Mouse (Mus musculus) kidney, adult 11 months (tissue): ENCODE data around the gene Snapc4.
A peak's percentile ranks its signal among the peaks of the same experiment; 100 is the strongest.

Experiments used
- DNase-seq: peaks from one replicate; pipeline ENCODE4 v3.0.0; 2022

Gene Snapc4

GRCm38 (mm10) chr2:26368572-26368971 lies 11.9 kb downstream of the Snapc4 start:
- no peak for DNase-seq

GRCm38 (mm10) chr2:26367911-26368310 lies 12.5 kb downstream of the Snapc4 start:
- no peak for DNase-seq

GRCm38 (mm10) chr2:26364738-26365465 lies 15.6 kb downstream of the Snapc4 start:
- DNase-seq = no peak

DNA sequence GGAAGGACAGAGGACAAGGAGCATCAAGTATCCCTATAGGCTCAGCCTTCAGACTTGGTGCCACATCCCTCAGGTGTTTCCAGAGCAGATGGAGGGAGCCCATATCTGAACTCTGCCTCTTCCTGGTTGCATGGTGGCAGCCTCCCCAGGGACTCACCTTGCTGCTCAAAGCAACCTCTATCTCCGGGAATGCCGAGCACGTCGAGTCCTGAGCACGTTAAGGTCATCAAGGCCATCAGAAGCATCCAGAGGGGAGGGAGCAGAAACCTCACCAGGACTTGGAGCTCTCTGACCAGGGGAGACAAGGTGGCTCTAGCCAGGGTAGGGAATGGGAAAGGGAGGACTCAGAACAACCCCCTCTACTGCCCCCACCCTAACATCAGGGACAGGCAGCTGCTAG lies 17.0 kb downstream of the Snapc4 start:
- no peak for DNase-seq

DNA sequence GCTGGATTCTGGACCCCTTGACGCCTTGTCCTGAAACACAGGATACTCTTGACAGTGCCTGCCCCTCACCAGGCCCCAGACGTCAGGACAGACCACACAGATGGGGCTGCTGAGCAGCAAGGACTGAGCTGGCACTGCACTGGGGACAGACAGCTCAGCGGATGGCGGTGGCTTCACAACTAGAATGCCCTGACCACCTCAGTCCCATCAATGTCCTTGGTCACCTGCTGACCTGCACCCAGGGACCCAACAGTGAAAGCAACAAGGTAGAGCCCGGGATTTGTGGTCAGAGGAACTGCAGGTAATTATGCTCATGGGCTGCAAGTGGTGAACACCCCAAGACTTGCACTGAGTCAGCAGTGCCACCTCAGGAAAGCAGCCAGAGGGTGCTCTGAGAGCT lies 17.5 kb downstream of the Snapc4 start:
- DNase-seq = no peak

- DNase-seq = no peak
These were observed 19.7 kb downstream of the Snapc4 start, which contains the start of gene Card9 for GRCm38 (mm10) chr2:26360772-26361171. Card9 (minus strand) TSS chr2:26360918.

GRCm38 (mm10) chr2:26359983-26360382 lies 20.5 kb downstream of the Snapc4 start:
- DNase-seq = no peak

GRCm38 (mm10) chr2:26358667-26359320 lies 21.7 kb downstream of the Snapc4 start:
- no peak for DNase-seq

DNA sequence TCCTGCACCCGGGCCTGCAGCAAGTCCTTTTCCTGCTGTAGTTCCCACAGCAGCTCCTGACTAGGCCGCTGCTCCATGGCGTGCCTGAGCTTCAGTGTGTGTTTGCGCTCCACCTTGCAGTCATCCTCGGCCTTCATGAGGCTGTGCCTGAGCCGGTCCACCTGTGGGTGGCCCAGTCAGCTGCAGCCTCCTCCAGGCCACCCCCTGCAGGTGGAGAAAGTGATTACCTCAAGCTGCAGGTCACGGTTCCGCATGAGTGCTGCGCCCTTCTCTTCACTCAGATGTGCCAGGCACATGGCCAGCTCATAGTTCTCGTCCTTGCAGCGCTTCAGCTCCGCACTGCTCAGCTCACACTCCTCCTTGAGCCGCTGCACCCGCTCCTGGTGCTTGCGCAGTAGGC lies 23.0 kb downstream of the Snapc4 start:
- DNase-seq = peak; percentile 87

DNA sequence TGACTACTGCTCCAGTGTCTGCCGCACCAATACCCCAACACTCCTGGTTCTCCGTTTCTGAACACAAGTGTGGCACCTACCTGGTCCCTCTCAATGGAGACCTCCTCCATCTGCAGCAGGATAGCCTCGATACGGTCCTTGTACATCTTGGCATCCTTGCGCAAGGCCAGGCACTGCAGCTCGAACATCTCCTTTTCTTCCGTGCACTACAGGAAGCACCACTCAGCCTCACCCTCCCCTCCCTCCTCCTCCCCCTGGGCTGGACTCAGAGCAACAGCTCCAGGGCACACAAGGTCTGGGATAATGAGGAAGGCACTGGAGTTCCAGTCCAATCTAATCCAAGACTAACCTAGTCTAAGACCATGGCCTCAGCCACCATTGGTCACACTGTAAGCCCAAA lies 23.8 kb downstream of the Snapc4 start:
- DNase-seq = no peak

DNA sequence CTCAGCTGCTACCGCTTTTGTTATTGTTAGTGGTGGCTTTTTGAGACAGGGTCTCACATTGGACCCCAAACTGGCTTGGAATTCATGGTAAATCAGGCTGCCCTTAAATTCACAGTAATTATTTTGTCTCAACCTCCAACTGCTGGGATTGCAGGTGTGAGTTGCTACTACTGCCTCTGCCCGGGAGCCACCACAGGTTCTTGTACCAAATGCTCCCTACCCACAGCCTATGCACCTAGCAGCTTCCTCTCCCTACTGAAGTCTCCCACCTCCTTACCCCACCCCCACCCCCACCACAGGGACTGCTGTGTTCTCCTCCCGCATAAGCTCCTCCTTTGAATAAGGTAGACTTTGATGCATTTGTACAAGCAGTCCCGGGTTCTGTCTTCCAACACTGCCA lies 24.2 kb downstream of the Snapc4 start:
- DNase-seq = no peak

DNA sequence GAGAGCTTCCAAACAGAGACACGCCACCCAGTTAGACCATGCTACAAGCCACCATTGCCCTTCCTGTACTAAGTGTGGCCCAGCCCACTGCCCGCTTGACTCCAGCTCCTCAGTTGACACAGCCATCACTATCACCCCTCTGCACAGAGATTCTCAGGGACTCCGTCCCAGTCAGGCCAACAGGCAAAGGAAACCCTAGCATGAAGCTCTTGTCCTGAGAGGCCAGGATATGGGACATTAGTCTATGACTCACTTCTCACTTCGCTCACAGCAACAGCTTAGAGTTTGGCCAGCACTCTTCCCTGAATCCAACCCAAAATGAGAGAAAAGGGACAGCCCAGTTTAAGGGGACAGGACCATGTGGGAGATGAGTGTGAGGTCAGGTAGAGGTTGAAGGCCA lies 26.1 kb downstream of the Snapc4 start:
- no peak for DNase-seq

GRCm38 (mm10) chr2:26353066-26353980 lies 27.1 kb downstream of the Snapc4 start:
- no peak for DNase-seq

DNA sequence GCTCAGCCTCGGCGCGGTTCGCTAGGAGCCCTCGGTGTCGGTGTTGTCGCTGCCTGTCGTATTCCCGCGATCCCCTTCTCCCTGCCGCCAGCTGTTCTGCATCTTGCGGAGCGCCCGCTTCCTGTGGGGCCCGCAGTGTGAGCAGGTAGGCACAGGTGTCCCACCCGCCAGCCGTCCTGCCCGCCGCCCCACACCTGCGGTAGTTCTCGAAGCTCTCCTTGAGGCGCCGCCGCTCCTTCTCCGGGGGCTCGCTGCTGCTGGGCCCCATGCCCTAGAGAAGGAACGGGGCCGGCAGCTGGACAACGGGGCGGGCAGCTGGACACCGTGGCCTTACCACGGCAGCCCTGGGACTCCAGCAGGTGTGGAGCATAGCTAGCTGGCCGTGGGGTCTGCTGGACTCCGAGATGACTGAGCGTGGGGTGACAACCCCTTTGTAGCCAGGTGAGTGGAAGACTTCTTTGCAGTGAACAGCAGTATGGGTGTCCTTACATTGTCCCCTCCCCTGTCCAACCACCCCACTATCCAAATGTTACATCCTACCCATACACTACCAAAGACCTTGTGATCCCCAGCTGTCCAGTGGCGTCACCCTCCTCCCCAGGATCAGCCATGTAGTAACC lies 28.1 kb downstream of the Snapc4 start:
- DNase-seq = no peak

- DNase-seq = peak; percentile 90
These were observed 28.8 kb downstream of the Snapc4 start, which contains the start of gene Dnlz for GRCm38 (mm10) chr2:26351358-26352290. Dnlz (minus strand) TSS chr2:26352110.

DNA sequence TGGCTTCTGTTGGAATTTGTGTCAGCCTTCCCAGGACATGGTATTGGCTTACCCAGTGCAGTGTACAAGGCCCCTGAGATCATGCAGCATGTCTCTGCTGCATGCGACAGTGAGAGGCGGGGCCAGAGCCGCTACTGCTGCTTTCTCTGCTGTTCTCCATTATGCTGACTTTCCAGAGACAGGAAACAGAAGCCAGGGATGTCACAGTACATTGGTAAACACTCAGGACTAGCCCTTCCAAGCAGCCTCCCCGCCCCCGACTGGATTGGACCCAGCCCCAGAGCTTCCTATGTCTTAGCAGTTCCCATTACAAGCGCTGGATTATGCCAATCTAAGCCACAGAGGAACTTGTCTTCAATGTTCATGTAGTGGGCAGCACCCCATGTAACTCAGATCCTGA lies 32.2 kb downstream of the Snapc4 start:
- no peak for DNase-seq

DNA sequence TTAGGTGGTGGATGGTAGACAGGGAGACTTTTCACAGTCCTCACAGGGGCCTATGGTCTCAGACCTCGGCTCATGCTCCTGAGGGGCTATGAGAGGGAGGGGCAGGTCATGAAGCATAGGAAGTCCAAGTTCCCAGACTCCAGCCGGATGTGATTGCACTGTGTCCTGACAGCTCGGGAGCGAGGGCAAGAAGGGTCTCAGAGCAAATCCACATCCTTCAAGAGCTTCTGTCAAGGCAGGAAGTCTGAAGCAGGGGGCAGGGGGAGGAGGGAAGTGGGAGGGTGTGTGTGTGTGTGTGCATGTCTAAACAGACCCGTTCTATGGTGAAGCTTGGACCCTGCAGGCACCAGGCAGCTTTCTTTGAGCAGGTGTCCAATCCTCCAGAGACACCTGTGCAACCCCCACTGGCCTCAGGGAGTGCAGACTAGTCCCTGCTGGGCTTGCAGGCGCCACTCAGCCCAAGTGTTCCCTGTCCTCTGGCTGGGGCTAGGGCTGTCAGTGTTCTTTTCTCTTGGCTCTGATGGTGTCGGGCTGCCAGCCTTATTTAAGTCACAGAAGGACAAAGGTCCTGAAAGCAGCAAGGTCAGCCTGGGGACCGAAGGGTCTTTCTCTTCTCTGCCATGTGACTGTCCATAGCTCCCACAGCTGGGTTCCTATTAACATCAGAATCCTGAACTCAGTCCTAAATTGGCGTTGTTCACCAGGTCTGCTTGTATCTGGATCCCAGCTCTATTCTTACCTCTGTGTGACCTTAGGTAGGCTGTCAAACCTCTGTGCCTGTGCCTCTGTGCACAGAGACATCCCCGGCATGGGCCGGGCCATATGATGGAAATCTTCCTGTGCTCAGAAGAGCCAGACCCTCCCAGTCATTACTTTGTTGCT lies 37.6 kb downstream of the Snapc4 start:
- DNase-seq = peak; percentile 64

DNA sequence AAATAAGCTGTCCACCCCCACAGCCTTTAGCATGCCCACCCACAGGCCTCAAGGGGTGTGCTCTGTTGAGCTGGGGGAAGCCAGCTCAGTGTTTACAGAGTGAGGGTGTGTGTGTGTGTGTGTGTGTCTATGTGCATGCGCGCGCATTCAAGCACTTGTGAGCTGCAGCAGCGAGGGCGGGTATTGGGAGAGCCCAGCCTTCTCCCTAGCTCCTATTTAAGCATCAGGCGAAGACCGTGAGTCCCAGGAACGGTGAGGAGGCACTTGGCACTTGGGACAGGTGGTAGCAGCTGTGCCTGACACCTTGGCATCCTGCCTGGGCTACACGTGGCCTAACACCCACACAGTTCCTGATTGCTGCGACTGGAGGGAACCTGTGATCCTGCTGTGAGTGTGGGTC lies 38.4 kb downstream of the Snapc4 start:
- peak; percentile 46 for DNase-seq

DNA sequence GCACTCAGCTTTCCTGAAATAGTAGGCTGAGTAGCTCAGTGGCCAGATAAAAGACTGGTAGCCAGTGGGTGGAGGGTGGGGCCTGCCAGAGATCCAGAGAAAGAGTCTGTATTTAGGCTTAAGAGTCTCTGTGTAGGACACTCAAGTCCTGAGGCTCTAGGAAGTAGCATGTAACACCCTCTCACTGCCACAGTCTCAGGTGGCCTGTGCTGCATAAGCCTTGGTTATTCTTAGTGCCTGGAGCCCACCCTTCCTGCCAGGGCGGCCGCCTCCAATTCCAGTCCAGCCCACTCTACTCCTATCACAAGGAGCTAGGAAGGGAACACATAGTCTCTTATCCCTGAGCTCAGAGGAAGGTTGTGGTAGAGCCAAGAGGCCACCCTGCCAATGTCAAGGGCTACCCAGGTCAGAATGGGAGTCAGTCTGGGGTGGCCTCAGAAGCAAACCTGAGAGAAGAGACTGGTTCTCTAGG lies 38.9 kb downstream of the Snapc4 start:
- no peak for DNase-seq

DNA sequence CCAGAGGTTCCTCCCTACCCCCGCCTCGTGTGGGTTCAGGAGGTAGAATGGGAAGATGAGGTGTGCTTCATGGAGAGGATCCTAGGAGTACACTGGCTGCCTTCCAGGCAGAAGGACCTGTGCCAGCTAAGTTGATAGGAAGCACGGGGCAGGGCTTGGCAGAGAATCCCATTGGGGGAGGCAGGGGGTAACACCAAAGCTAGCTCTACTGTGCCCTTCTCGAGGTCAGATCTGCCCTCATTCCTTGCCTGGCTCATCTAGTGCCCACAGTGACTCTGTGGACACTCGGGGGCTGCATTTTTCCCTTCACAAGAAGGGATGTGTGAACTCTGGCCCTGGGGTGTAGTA lies 41.3 kb downstream of the Snapc4 start:
- DNase-seq = no peak
